Mouse (Mus musculus) lung, postnatal 0 days (tissue): ENCODE measurements at regions not wholly inside any gene's neighbourhood (a gene's known extent, or its start where the extent isn't known, plus 50 kb on each side); places are given as distances from the start of the nearest gene placed in this dataset.
A peak's percentile ranks its signal among the peaks of the same experiment; 100 is the strongest.

Experiments
- ATAC-seq: fragments of 200-750 bp; cut with Nextera tagmentation; 2 replicates; pipeline ENCODE4 v1.8.0; 2017; ENCODE audit warnings: moderate library complexity
- DNase-seq: peaks from one replicate; pipeline ENCODE4 v3.0.0-alpha.2; 2016; ENCODE audit warnings: low spot score
- H3K27ac ChIP-seq: fragments of 300-500 bp; sonication (generic); 2 replicates; pipeline ENCODE4 v1.5.1; 2014; ENCODE audit warnings: antibody characterized with exemption, mild to moderate bottlenecking, low read length, mixed read lengths
- H3K27me3 ChIP-seq: fragments of 300-500 bp; sonication (generic); replicated peaks from 2 replicates; pipeline ENCODE4 v1.6.1; 2014; ENCODE audit warnings: low read length, mixed read lengths; ENCODE audit not compliant: insufficient read depth
- H3K36me3 ChIP-seq: fragments of 300-500 bp; sonication (generic); 2 replicates; pipeline ENCODE4 v1.6.1; 2014; ENCODE audit warnings: low read length, mixed read lengths; ENCODE audit not compliant: insufficient read depth
- H3K4me1 ChIP-seq: fragments of 300-500 bp; sonication (generic); 2 replicates; pipeline ENCODE4 v1.6.1; 2014; ENCODE audit warnings: antibody characterized with exemption, low read depth, low read length, mixed read lengths; ENCODE audit not compliant: insufficient read depth
- H3K4me2 ChIP-seq: fragments of 300-500 bp; sonication (generic); replicated peaks from 2 replicates; pipeline ENCODE4 v1.6.1; 2014; ENCODE audit warnings: low read depth, mild to moderate bottlenecking, low read length, moderate library complexity, mixed read lengths
- H3K4me3 ChIP-seq: fragments of 300-500 bp; sonication (generic); 2 replicates; pipeline ENCODE4 v1.5.1; 2014; ENCODE audit warnings: low read depth, low read length
- H3K9ac ChIP-seq: fragments of 300-500 bp; sonication (generic); replicated peaks from 2 replicates; pipeline ENCODE4 v1.6.1; 2014; ENCODE audit warnings: low read depth, mild to moderate bottlenecking
- H3K9me3 ChIP-seq: fragments of 300-500 bp; sonication (generic); 2 replicates; pipeline ENCODE4 v1.6.1; 2016; ENCODE audit warnings: low read length, mixed read lengths
- CTCF ChIP-seq: IDR thresholded peaks from 2 replicates; pipeline ENCODE4 v1.5.1; 2016; ENCODE audit warnings: antibody characterized with exemption, mild to moderate bottlenecking
- EP300 ChIP-seq: IDR thresholded peaks from 2 replicates; pipeline ENCODE4 v1.6.1; 2016; ENCODE audit warnings: antibody characterized with exemption, mild to moderate bottlenecking, control low read depth
- WGBS: fragments of 180-500 bp; shearing (Covaris S2); extraction: QIAGEN DNeasy Blood & Tissue Kit; methylation state at CpG from one replicate; pipeline ENCODE4 v1.1.7; 2014; 5-methylcytosine and 5-hydroxymethylcytosine counted together

DNA sequence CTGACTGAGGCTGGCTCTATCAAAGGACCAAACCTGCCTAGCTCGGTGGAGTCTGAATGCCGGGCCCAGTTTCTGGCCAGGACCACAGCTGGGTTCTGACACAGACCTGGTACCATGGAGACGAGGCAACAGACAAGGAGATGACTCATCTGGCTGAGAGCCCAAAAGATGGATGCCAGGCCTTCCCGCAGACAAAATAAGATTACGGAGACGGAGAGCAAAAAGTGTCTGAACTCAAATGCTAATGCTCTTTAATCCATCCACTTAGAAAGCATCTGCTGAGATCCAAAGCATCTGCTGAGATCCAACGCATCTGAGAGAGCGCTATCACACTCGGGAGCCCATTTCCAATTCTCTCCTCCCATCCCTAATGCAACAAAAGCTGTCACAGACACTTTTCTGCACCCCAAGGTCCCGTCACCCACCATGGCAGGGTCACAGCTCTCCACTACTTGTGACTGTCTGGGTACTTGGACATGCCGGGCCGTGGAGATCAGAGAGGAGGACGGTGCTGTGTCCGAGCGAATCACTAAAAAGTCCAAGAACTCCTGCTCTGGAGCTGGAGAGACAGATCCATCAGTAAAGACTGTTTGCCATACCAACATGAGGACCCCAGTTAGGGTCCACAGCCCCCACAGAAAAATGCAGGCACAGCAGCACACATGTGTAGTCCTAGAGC, 278.3 kb upstream of the Sulf2 start:
- Histone ChIP-seq H3K27me3 (no peaks in the 10 kb centered on the region), H3K36me3 (no peaks in the 10 kb centered on the region), H3K4me2 (no peak overlapping the region), H3K4me3 (no peak overlapping the region), H3K9me3 (no peaks in the 10 kb centered on the region), H3K4me1 (no peaks in the 10 kb centered on the region), H3K27ac (no peak overlapping the region), H3K9ac (no peak overlapping the region)
- WGBS = 62% methylated on average over 15 of the region's 15 CpGs
- DNase-seq (peak; percentile 75), ATAC-seq (peak; percentile 63)
- TF ChIP-seq EP300 = no peak

- no peak for TF ChIP-seq CTCF
- no peak for TF ChIP-seq EP300
- Histone ChIP-seq H3K27ac (no peak overlapping the region), H3K4me3 (no peak overlapping the region), H3K27me3 (no peaks in the 10 kb centered on the region), H3K36me3 (no peaks in the 10 kb centered on the region), H3K4me2 (no peak overlapping the region), H3K9me3 (no peaks in the 10 kb centered on the region), H3K9ac (no peak overlapping the region), H3K4me1 (no peaks in the 10 kb centered on the region)
- ATAC-seq (no peak), DNase-seq (no peak)
- WGBS = 71% methylated on average over 13 of the region's 13 CpGs
These were observed 277.6 kb upstream of the Sulf2 start for GRCm38 (mm10) chr2:166432948-166433654.

- Histone ChIP-seq H3K36me3 (no peaks in the 10 kb centered on the region), H3K4me1 (no peaks in the 10 kb centered on the region), H3K4me2 (no peak overlapping the region), H3K4me3 (no peak overlapping the region), H3K27ac (no peak overlapping the region), H3K27me3 (no peaks in the 10 kb centered on the region), H3K9me3 (no peaks in the 10 kb centered on the region), H3K9ac (no peak overlapping the region)
- ATAC-seq (no peak), DNase-seq (no peak)
- TF ChIP-seq EP300 (no peak), CTCF (no peak)
- WGBS = 55% methylated on average over 8 of the region's 8 CpGs
These were observed 277.1 kb upstream of the Sulf2 start for GRCm38 (mm10) chr2:166432531-166432930.

GRCm38 (mm10) chr2:166429918-166430317, 274.5 kb upstream of the Sulf2 start:
- WGBS = 29% methylated on average over 5 of the region's 5 CpGs
- no peak overlapping the region for H3K9ac ChIP-seq
- no peak for TF ChIP-seq CTCF
- no peak for TF ChIP-seq EP300
- H3K4me2 ChIP-seq = no peak overlapping the region
- DNase-seq (peak; percentile 76), ATAC-seq (peak; percentile 54; the same call in 1 of the 2 replicates)
- no peak overlapping the region for H3K4me3 ChIP-seq
- H3K27ac ChIP-seq = no peak overlapping the region
- H3K9me3 ChIP-seq = no peaks in the 10 kb centered on the region
- H3K27me3 ChIP-seq = no peaks in the 10 kb centered on the region
- no peaks in the 10 kb centered on the region for H3K4me1 ChIP-seq
- H3K36me3 ChIP-seq = no peaks in the 10 kb centered on the region

GRCm38 (mm10) chr2:166429494-166429893, 274.0 kb upstream of the Sulf2 start:
- Histone ChIP-seq H3K4me2 (no peak overlapping the region), H3K27ac (no peak overlapping the region), H3K36me3 (no peaks in the 10 kb centered on the region), H3K4me1 (no peaks in the 10 kb centered on the region), H3K9ac (no peak overlapping the region), H3K4me3 (no peak overlapping the region), H3K9me3 (no peaks in the 10 kb centered on the region), H3K27me3 (no peaks in the 10 kb centered on the region)
- peak; percentile 18; the same call in 1 of the 2 replicates for ATAC-seq
- TF ChIP-seq EP300 (no peak), CTCF (no peak)
- 57% methylated on average over 12 of the region's 12 CpGs for WGBS
- peak; percentile 63 for DNase-seq

DNA sequence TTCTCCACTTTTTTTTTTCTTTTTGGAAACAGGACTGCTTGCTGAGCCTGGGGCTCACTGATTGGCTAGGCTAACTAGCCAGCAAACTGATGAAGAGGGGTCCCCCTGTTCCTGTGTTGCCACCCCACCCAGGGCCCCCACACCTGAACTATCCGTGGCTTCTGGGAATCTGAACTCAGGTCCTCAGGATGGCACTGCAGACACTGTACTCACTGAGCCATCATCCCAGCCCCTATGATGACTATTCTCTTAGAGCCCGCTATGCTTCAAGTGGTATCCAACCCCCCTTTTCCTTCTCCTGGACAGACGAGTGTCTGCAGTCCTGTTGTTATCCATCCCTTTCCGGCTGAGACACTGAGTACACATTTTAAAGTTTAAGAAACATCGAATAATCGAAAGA, 271.9 kb upstream of the Sulf2 start:
- H3K4me2 ChIP-seq = no peak overlapping the region
- no peak overlapping the region for H3K27ac ChIP-seq
- H3K4me1 ChIP-seq = no peaks in the 10 kb centered on the region
- TF ChIP-seq EP300 (no peak), CTCF (no peak)
- no peak overlapping the region for H3K9ac ChIP-seq
- no peaks in the 10 kb centered on the region for H3K9me3 ChIP-seq
- DNase-seq (no peak), ATAC-seq (no peak)
- no peaks in the 10 kb centered on the region for H3K27me3 ChIP-seq
- H3K4me3 ChIP-seq = no peak overlapping the region
- H3K36me3 ChIP-seq = no peaks in the 10 kb centered on the region
- 52% methylated on average over 6 of the region's 6 CpGs for WGBS
